Mouse (Mus musculus) layer of hippocampus, adult 2 months (tissue): ENCODE results near the gene Trp53tg5. TPM values are rescaled to one million over a fixed set of nuclear protein-coding genes. Genes with fewer than 3 reads are reported as not detected.

Experiments used
- DNase-seq, 2 experiments: peaks; one replicate each; pipeline ENCODE4 v3.0.0; 2022; ENCODE audit warnings: low spot score in 2 of 2
- H3K27ac ChIP-seq: fragments of 200-600 bp; 2 replicates; pipeline ENCODE4 v1.8.1; 2022
- H3K4me3 ChIP-seq: fragments of 200-600 bp; 2 replicates; pipeline ENCODE4 v1.8.1; 2022; ENCODE audit warnings: mild to moderate bottlenecking
- CTCF ChIP-seq: fragments of 200-600 bp; conservative IDR thresholded peaks from 2 replicates; pipeline ENCODE4 v1.8.1; 2022; ENCODE audit warnings: antibody characterized with exemption, mild to moderate bottlenecking, moderate library complexity
- total RNA-seq, 2 experiments: library from RNA; stranded (reverse); gene quantifications; 2 replicates each; pipeline ENCODE4 v1.2.3; 2021

The Trp53tg5 gene
- total RNA-seq, 2 experiments from 2014 or later: not detected

GRCm38 (mm10) chr2:164486258-164487114 is 13.0 kb upstream of the Trp53tg5 start:
- no peak; the same call in 1 of the 2 replicates for TF ChIP-seq CTCF
- peak in 1 of 2 experiments; percentile 74 for DNase-seq
- Histone ChIP-seq H3K27ac (peak overlapping the region; percentile 99), H3K4me3 (peak overlapping the region; percentile 89)

GRCm38 (mm10) chr2:164485681-164486257 is 12.2 kb upstream of the Trp53tg5 start, which contains the start of gene Dbndd2:
TSS of gene Dbndd2 (plus strand) at chr2:164486106.
- H3K27ac ChIP-seq: peak within 1 kb of the TSS; percentile 99
- TF ChIP-seq CTCF: no peak
- peak in 1 of 2 experiments; percentile 68 for DNase-seq
- H3K4me3 ChIP-seq: peak within 1 kb of the TSS; percentile 89

GRCm38 (mm10) chr2:164470254-164470653 is 3.3 kb downstream of the Trp53tg5 start:
- H3K4me3 ChIP-seq: no peak overlapping the region
- peak; percentile 53 to 68 for DNase-seq
- TF ChIP-seq CTCF: peak; percentile 88
- no peak overlapping the region for H3K27ac ChIP-seq

- Histone ChIP-seq H3K4me3 (no peak overlapping the region), H3K27ac (no peak overlapping the region)
- no peak for TF ChIP-seq CTCF
These were observed 6.7 kb downstream of the Trp53tg5 start for GRCm38 (mm10) chr2:164466787-164467186.

GRCm38 (mm10) chr2:164465161-164465560 is 8.4 kb downstream of the Trp53tg5 start:
- Histone ChIP-seq H3K4me3 (no peak overlapping the region), H3K27ac (0 out of 2 replicates have a peak overlapping the region, but pooled peaks have one; percentile 10)
- DNase-seq: no peak
- no peak for TF ChIP-seq CTCF

More at GRCm38 (mm10) chr2:164466787-164467186, 6.7 kb downstream of the Trp53tg5 start:
- no peak for DNase-seq

- Histone ChIP-seq H3K27ac (peak within 1 kb of the TSS; percentile 97), H3K4me3 (peak within 1 kb of the TSS; percentile 97)
- peak; percentile 92 for TF ChIP-seq CTCF
- peak; percentile 96 to 99 for DNase-seq
These were observed 12.6 kb downstream of the Trp53tg5 start, which contains the start of gene Gm20458 for GRCm38 (mm10) chr2:164460745-164461551. TSS of gene Gm20458 (plus strand) at chr2:164460967.

- no peak for TF ChIP-seq CTCF
- Histone ChIP-seq H3K27ac (no peak overlapping the region), H3K4me3 (no peak overlapping the region)
- no peak for DNase-seq
These were observed 15.0 kb downstream of the Trp53tg5 start for GRCm38 (mm10) chr2:164458535-164458934.

- no peak for DNase-seq
- no peak overlapping the region for H3K27ac ChIP-seq
- H3K4me3 ChIP-seq: no peak overlapping the region
- TF ChIP-seq CTCF: no peak
These were observed 15.6 kb downstream of the Trp53tg5 start for GRCm38 (mm10) chr2:164457942-164458341.

- peak within 1 kb of the TSS; percentile 88 for H3K27ac ChIP-seq
- TF ChIP-seq CTCF: peak; percentile 61
- DNase-seq: peak; percentile 38 to 53
- H3K4me3 ChIP-seq: peak within 1 kb of the TSS; percentile 55
These were observed 16.6 kb downstream of the Trp53tg5 start, which contains the start of gene Sys1 for GRCm38 (mm10) chr2:164456864-164457300. TSS of gene Sys1 (plus strand) at chr2:164456964.

- peak overlapping the region; percentile 88 for H3K27ac ChIP-seq
- TF ChIP-seq CTCF: no peak
- no peak for DNase-seq
- peak overlapping the region; percentile 55 for H3K4me3 ChIP-seq
These were observed 17.1 kb downstream of the Trp53tg5 start for GRCm38 (mm10) chr2:164456413-164456812.

GRCm38 (mm10) chr2:164455421-164456190 is 17.9 kb downstream of the Trp53tg5 start:
- TF ChIP-seq CTCF: no peak
- Histone ChIP-seq H3K27ac (peak overlapping the region; percentile 9; the same call in 1 of the 2 replicates), H3K4me3 (no peak overlapping the region)
- no peak for DNase-seq
